Mouse (Mus musculus): ENCODE data around the gene H2-T3.
A peak's percentile ranks its signal among the peaks of the same experiment; 100 is the strongest.

DNA sequence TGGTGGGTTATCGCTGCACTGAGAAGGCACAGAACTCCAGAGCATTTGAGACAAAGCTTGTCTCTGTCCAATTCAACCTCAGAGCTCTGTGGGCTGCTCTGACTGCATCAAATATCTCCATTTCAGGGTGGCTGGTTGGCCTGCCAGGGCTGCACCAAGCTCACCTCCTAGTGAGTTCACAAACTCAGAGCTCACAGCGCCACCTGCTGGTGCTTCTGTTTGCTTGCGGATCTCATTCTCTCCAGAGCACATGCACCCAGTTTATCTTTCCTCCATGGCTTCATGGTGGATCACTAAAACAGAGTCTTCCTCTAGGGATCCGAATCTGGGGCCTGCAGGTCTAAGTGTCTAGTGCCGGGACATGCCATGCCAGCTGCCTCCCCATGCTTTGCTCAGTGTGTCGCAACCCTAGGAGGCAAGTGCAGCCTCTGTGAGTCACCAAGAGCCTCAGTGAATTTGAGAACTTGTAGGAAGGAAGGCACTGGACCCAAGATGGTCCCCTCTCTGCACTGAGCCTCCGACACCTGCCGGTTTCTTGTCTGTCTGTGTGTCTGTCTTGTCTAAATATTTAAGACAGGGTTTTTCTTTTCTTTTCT, 3.6 kb upstream of the H2-T3 start:
- TF ChIP-seq CTCF (IDR thresholded peaks at IDR 0.05; ENCODE audit: borderline replicate concordance, control insufficient read depth, extremely low read depth, insufficient read depth, low read length, poor library complexity), result peak; percentile 87
- TF ChIP-seq POLR2A (IDR thresholded peaks at IDR 0.05; ENCODE audit: control insufficient read depth, extremely low read depth, insufficient read depth, low read length, poor library complexity), result no peak
